Mouse (Mus musculus) hindbrain, embryonic 13.5 days (tissue): ENCODE data around the gene Mrm1. TPM values are rescaled to one million over a fixed set of nuclear protein-coding genes. Genes with fewer than 3 reads are reported as not detected.
A peak's percentile ranks its signal among the peaks of the same experiment; 100 is the strongest.
"Not testable (repeated sequence)": the region's sequence is repeated elsewhere in the genome, so short reads cannot be mapped to it uniquely, and the experiment has no call there.

Experiments
- ATAC-seq: fragments of 200-750 bp; cut with Nextera tagmentation; 2 replicates; pipeline ENCODE4 v1.8.0; 2017; ENCODE audit warnings: moderate TSS enrichment; ENCODE audit not compliant: low FRiP score
- H3K27ac ChIP-seq: fragments of 300-500 bp; sonication (generic); 2 replicates; pipeline ENCODE4 v1.5.1; 2015; ENCODE audit warnings: inconsistent platforms, mild to moderate bottlenecking, moderate library complexity
- H3K27me3 ChIP-seq: fragments of 300-500 bp; sonication (generic); 2 replicates; pipeline ENCODE4 v1.6.1; 2015; ENCODE audit warnings: mild to moderate bottlenecking, inconsistent platforms
- H3K36me3 ChIP-seq: fragments of 300-500 bp; sonication (generic); 2 replicates; pipeline ENCODE4 v1.6.1; 2015; ENCODE audit warnings: mild to moderate bottlenecking, inconsistent platforms
- H3K4me1 ChIP-seq: fragments of 300-500 bp; sonication (generic); replicated peaks from 2 replicates; pipeline ENCODE4 v1.6.1; 2015; ENCODE audit warnings: inconsistent platforms
- H3K4me2 ChIP-seq: fragments of 300-500 bp; sonication (generic); 2 replicates; pipeline ENCODE4 v1.6.1; 2015; ENCODE audit warnings: inconsistent platforms, mild to moderate bottlenecking, moderate library complexity
- H3K4me3 ChIP-seq: fragments of 300-500 bp; sonication (generic); 2 replicates; pipeline ENCODE4 v1.5.1; 2015; ENCODE audit warnings: mild to moderate bottlenecking, inconsistent platforms
- H3K9ac ChIP-seq: fragments of 300-500 bp; sonication (generic); 2 replicates; pipeline ENCODE4 v1.6.1; 2015; ENCODE audit warnings: mild to moderate bottlenecking, inconsistent platforms
- H3K9me3 ChIP-seq: fragments of 300-500 bp; sonication (generic); 2 replicates; pipeline ENCODE4 v1.6.1; 2016; ENCODE audit warnings: inconsistent platforms
- WGBS: fragments of 180-500 bp; shearing (Covaris S2); methylation state at CpG from one replicate; pipeline ENCODE4 v1.1.7; 2015; 5-methylcytosine and 5-hydroxymethylcytosine counted together
- polyA plus RNA-seq: library from polyadenylated mRNA; unstranded; fragments of >200 nt; fragmentation: Nextera tagmentation; extraction: Ambion mirVana; gene quantifications from 2 replicates; pipeline ENCODE4 v1.2.1, GENCODE M21; 2015

The Mrm1 gene
- polyA plus RNA-seq = 9.1 and 11.7 TPM in 2 replicates

DNA sequence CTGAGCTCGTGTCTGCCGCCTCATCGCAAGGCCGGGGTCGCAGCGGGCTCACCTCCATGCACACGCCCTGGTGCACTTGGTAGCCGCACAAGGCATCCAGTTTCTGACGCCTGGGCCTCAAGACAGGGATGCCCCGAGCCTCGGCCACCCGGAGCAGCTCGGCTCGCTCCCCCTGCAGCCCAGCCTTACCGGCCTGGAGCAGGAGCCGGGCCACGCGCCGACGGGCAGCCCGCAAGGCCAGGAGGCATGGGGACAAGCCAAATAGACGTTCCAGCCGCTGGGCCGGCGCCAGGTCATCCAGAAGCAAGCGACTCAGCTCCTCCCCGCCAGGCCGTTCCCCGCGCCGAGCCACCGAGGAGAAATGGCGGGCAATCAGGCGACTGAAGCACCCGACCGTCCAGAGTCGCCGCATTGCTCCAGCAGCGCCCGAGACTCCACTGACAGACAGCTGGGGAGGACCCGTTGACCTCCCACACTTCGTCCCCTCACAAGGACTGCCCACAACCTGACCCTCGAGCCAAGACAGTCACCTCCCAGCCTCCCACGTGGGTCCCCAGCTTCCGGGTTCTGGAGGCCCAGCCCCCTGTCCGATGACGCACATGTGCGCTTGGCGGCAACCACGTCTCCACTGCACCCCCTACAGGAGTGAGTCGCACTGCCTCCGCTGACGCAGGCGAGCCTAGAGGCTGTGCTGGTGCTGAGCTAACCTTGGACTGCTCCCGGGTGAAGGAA is at the start of gene Mrm1:
Gene Mrm1 (minus strand): TSS at position 555 of the 732 bp plus-strand sequence.
- no peaks in the 10 kb centered on the region for H3K27me3 ChIP-seq
- peak within 1 kb of the TSS; percentile 76 for H3K27ac ChIP-seq
- WGBS = under 1% methylated on average over 55 of the region's 55 CpGs
- peak within 1 kb of the TSS; percentile 82 for H3K9ac ChIP-seq
- no peaks in the 10 kb centered on the region for H3K9me3 ChIP-seq
- H3K4me3 ChIP-seq = peak within 1 kb of the TSS; percentile 74
- peak within 1 kb of the TSS; percentile 99 for H3K4me2 ChIP-seq
- peak; percentile 76 for ATAC-seq
- H3K36me3 ChIP-seq = no peaks in the 10 kb centered on the region
- H3K4me1 ChIP-seq = peaks cover 11% of the 10 kb centered on the region; the same call in 1 of the 2 replicates

DNA sequence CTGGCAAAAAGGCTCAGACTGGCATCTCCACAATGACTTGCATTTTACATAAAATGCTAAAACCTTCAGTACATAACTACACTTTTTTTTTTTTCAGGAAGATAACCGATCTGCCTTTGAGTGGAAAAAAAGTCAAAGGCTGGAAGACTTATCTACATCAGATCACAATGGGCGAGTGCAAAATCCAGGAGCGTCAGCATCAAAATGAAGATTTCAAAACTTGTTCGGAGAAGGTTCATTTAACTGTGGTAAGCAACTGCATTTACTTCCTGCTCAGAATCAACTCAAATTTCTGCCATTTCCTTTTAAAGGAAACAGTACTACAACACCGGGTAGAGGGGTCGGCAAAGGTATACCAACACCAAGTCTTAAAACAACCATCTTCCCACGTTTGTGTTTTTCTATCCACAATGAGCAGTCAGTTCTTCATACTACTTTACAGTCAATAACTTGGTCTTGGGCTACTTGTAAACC is 49.5 kb upstream of the Mrm1 start:
- no peak for ATAC-seq
- peak overlapping the region; percentile 88 for H3K9ac ChIP-seq
- H3K27ac ChIP-seq = peak overlapping the region; percentile 100
- H3K9me3 ChIP-seq = no peaks in the 10 kb centered on the region
- 20% methylated on average over 7 of the region's 7 CpGs for WGBS
- H3K36me3 ChIP-seq = no peaks in the 10 kb centered on the region
- H3K4me3 ChIP-seq = peak overlapping the region; percentile 60
- H3K27me3 ChIP-seq = no peaks in the 10 kb centered on the region
- H3K4me1 ChIP-seq = peaks cover 29% of the 10 kb centered on the region
- H3K4me2 ChIP-seq = peak overlapping the region; percentile 91

DNA sequence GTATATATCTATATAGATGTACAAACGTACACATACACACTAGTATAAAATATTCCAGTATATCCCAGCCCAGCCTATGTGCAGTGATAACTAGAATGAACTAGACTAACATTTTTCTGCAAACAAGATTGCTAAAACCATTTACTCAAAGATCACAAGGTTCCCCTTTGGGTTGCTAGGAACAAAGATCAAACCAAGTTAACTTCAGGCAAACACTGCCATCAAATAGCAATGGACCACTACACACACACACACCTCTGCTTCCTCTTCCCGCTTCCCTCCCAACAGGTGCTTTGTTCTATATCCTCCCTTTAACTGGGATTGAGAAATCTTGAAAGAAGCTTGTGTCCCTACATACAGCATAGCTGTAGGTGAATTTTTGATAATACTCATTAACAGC is 48.3 kb upstream of the Mrm1 start:
- Histone ChIP-seq H3K27ac (no peak overlapping the region), H3K4me3 (no peak overlapping the region), H3K4me1 (peaks cover 29% of the 10 kb centered on the region), H3K4me2 (peak overlapping the region; percentile 33), H3K9ac (no peak overlapping the region), H3K9me3 (no peaks in the 10 kb centered on the region), H3K27me3 (no peaks in the 10 kb centered on the region), H3K36me3 (no peaks in the 10 kb centered on the region)
- 85% methylated on average over 2 of the region's 2 CpGs for WGBS
- ATAC-seq = no peak

DNA sequence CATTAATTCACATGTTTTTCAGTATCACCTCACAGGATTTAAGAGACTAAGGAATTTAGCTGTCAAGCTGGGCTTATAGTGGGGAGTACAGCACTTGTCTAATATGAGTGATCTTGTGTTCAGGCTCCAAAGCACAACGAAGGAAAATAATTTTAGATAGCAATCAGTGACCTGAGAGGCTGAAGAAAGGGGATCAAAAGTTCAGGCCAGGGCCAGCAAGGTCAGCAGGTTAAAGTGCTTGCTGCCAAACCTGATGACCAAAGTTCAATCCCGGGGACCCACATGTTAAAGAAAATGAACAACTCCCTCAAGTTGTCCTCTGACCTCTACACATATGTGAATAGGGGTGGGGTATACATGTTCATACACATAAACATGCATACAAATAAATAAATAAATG is 46.0 kb upstream of the Mrm1 start:
- no peak overlapping the region for H3K27ac ChIP-seq
- H3K4me3 ChIP-seq = no peak overlapping the region
- no peak overlapping the region for H3K4me2 ChIP-seq
- H3K9ac ChIP-seq = no peak overlapping the region
- H3K9me3 ChIP-seq = no peaks in the 10 kb centered on the region
- 81% methylated on average over 2 of the region's 2 CpGs for WGBS
- H3K4me1 ChIP-seq = peaks cover 26% of the 10 kb centered on the region
- no peak for ATAC-seq
- H3K27me3 ChIP-seq = no peaks in the 10 kb centered on the region
- H3K36me3 ChIP-seq = peaks cover 5% of the 10 kb centered on the region; the same call in 1 of the 2 replicates

- H3K4me3 ChIP-seq = no peak overlapping the region
- no peak for ATAC-seq
- no peaks in the 10 kb centered on the region for H3K9me3 ChIP-seq
- H3K36me3 ChIP-seq = peaks cover 56% of the 10 kb centered on the region
- WGBS = 95% methylated on average over 6 of the region's 6 CpGs
- H3K9ac ChIP-seq = no peak overlapping the region
- H3K4me2 ChIP-seq = no peak overlapping the region
- H3K4me1 ChIP-seq = no peaks in the 10 kb centered on the region
- no peaks in the 10 kb centered on the region for H3K27me3 ChIP-seq
- H3K27ac ChIP-seq = no peak overlapping the region
These were observed 36.0 kb upstream of the Mrm1 start for GRCm38 (mm10) chr11:84855285-84855684.

GRCm38 (mm10) chr11:84847475-84848090 is 28.3 kb upstream of the Mrm1 start:
- no peaks in the 10 kb centered on the region for H3K9me3 ChIP-seq
- no peak overlapping the region for H3K27ac ChIP-seq
- no peak for ATAC-seq
- peaks cover 76% of the 10 kb centered on the region for H3K36me3 ChIP-seq
- H3K9ac ChIP-seq = no peak overlapping the region
- no peak overlapping the region for H3K4me3 ChIP-seq
- H3K27me3 ChIP-seq = no peaks in the 10 kb centered on the region
- no peak overlapping the region for H3K4me2 ChIP-seq
- WGBS = 83% methylated on average over 7 of the region's 7 CpGs
- H3K4me1 ChIP-seq = no peaks in the 10 kb centered on the region

DNA sequence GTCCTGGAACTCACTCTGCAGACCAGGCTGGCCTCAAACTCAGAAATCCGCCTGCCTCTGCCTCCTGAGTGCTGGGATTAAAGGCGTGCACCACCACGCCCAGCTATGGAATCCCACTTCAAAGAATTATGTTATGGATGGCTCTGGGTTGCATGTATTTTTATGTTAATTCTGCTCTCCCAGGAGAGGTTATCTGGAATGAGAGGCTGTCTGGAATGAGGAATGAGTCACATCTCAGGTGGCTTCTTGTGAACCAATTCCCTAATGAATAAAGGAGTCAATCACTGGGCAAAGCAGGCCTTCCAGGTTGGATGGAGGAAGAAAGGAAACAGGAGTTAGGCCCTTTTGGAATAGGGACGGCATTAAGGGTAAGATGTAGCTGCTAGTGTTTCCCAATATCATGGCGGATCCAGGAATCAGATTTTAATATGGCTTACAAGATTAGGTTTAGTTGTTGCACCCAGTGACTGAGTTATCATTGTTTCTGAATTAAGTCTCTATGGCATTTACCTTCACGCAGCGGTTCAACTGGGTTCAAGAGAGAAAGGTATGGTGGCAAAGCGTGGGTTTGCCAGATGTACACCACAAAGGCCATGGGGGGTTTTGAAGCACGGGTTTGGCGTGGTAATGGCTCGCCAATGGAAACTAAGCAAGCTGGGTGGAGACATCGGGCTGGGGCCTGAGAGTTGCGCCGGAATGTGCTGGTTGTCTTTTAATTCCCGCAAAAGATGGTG is 27.6 kb upstream of the Mrm1 start:
- no peak for ATAC-seq
- peaks cover 72% of the 10 kb centered on the region for H3K36me3 ChIP-seq
- H3K4me1 ChIP-seq = no peaks in the 10 kb centered on the region
- H3K9me3 ChIP-seq = no peaks in the 10 kb centered on the region
- H3K4me2 ChIP-seq = no peak overlapping the region
- 95% methylated on average over 15 of the region's 15 CpGs for WGBS
- H3K4me3 ChIP-seq = no peak overlapping the region
- H3K27ac ChIP-seq = no peak overlapping the region
- no peaks in the 10 kb centered on the region for H3K27me3 ChIP-seq
- no peak overlapping the region for H3K9ac ChIP-seq

GRCm38 (mm10) chr11:84839330-84839729 is 20.0 kb upstream of the Mrm1 start:
- H3K4me1 ChIP-seq = no peaks in the 10 kb centered on the region
- no peak overlapping the region for H3K4me2 ChIP-seq
- no peak overlapping the region for H3K4me3 ChIP-seq
- no peak for ATAC-seq
- no peak overlapping the region for H3K27ac ChIP-seq
- WGBS = 89% methylated on average over 2 of the region's 2 CpGs
- H3K36me3 ChIP-seq = peaks cover 66% of the 10 kb centered on the region
- H3K9ac ChIP-seq = no peak overlapping the region
- no peaks in the 10 kb centered on the region for H3K9me3 ChIP-seq
- H3K27me3 ChIP-seq = no peaks in the 10 kb centered on the region

DNA sequence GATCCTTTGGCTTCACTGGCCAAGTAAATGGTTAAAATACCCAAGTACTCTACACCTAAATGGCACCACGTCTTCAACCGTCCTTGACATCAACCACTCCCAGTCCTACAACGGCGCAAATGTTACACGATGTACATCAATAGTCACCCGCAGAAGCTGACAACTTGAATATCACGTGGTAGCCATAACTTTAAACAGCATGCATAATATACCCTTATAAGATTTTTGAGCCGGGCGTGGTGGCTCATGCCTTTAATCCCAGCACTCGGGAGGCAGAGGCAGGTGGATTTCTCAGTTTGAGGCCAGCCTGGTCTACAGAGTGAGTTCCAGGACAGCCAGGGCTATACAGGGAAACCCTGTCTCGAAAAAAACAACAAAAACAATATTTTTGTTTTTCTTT is 10.2 kb upstream of the Mrm1 start:
- peaks cover 22% of the 10 kb centered on the region for H3K4me1 ChIP-seq
- H3K4me2 ChIP-seq = peak overlapping the region; percentile 95
- H3K36me3 ChIP-seq = peaks cover 35% of the 10 kb centered on the region
- H3K4me3 ChIP-seq = peak overlapping the region; percentile 64
- H3K27ac ChIP-seq = peak overlapping the region; percentile 73
- not testable (repeated sequence) for ATAC-seq, H3K9me3 ChIP-seq, H3K27me3 ChIP-seq
- peak overlapping the region; percentile 83 for H3K9ac ChIP-seq
- 80% methylated on average over 11 of the region's 11 CpGs for WGBS

DNA sequence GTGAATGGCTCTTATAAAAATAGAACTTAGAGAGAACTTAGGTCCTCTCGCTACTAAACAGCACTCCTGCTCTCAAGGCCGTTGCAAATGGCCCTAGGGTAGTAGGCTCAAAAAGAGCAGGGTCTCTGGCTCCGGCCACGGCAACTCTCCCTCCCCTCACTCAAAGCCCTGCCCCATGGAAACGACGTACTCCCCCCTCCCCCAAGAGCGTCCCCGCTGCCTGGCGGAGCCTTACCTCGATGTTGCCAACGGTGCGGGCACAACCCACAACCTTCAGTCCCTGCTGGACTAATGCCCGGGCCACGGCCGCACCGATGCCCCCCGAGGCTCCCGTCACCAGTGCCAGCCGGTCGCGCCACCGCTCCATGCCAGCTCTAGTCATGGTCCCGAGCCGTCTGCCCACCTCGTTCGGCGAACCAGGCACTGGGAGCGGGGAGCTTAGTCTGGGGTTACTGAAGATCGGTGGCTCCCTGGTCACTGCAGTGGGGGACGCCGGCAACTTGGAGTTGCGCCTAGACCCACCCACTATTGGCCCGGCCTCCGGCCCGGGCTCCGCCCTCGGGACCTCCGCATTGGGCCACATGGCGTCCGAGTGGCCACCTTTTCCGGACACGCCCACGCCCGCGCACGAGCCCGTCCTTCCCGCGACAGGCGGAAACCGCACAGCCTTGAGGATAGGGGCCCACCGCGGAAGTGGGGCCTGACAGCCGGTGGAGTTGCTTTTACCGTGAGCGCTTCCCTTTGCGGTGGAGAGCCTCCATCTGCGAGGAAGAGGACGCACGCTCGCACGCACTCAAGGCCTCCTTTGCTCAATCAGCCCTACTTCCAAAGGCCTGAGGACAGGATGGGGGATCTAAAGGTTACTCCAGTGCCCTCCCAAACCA is 9.4 kb upstream of the Mrm1 start, which contains the start of gene Dhrs11:
Gene Dhrs11 (minus strand): TSS at position 479 of the 884 bp plus-strand sequence.
- Histone ChIP-seq H3K4me1 (peaks cover 22% of the 10 kb centered on the region), H3K4me2 (peak within 1 kb of the TSS; percentile 95), H3K27ac (peak within 1 kb of the TSS; percentile 73), H3K4me3 (peak within 1 kb of the TSS; percentile 64), H3K9ac (peak within 1 kb of the TSS; percentile 83), H3K27me3 (no peaks in the 10 kb centered on the region), H3K36me3 (peaks cover 28% of the 10 kb centered on the region), H3K9me3 (no peaks in the 10 kb centered on the region)
- WGBS = under 1% methylated on average over 61 of the region's 62 CpGs
- peak; percentile 94 for ATAC-seq

GRCm38 (mm10) chr11:84827901-84828503 is 8.7 kb upstream of the Mrm1 start:
- Histone ChIP-seq H3K27ac (no peak overlapping the region), H3K9ac (peak overlapping the region; percentile 83), H3K36me3 (peaks cover 25% of the 10 kb centered on the region), H3K9me3 (no peaks in the 10 kb centered on the region), H3K27me3 (no peaks in the 10 kb centered on the region), H3K4me1 (peaks cover 22% of the 10 kb centered on the region), H3K4me2 (peak overlapping the region; percentile 95), H3K4me3 (peak overlapping the region; percentile 64)
- WGBS = 53% methylated on average over 3 of the region's 3 CpGs
- ATAC-seq = 0 out of 2 replicates have a peak, but pooled peaks have one; percentile 2
